Mouse (Mus musculus): ENCODE measurements around the gene Rubcnl. TPM values are rescaled to one million over a fixed set of nuclear protein-coding genes. Genes with fewer than 3 reads are reported as not detected.

Rubcnl gene
- total and polyA plus RNA-seq, 3 experiments: 0.05 TPM; not detected in 2

- no peak overlapping the region for H3K4me3 ChIP-seq (ENCODE audit: low read depth, low read length)
- H3K9me3 ChIP-seq (replicated peaks): no peaks in the 10 kb centered on the region
- no peak for ATAC-seq (ENCODE audit: extremely low read depth, insufficient number of reproducible peaks, low FRiP score, poor library complexity, severe bottlenecking)
- no peaks in the 10 kb centered on the region for H3K4me1 ChIP-seq (ENCODE audit: insufficient read depth, low read depth, low read length)
- no peaks in the 10 kb centered on the region for H3K27me3 ChIP-seq (ENCODE audit: insufficient read depth, low read length)
- H3K36me3 ChIP-seq (replicated peaks): no peaks in the 10 kb centered on the region
- no peak for DNase-seq (ENCODE audit: low spot score)
- TF ChIP-seq TAL1 (conservative IDR thresholded peaks at IDR 0.05; ENCODE audit: low read depth, low read length) (no peak), POLR2AphosphoS5 (IDR thresholded peaks at IDR 0.05; ENCODE audit: insufficient replicate concordance, low read depth, low read length) (no peak), GATA2 (IDR thresholded peaks at IDR 0.05; ENCODE audit: borderline replicate concordance, low read depth, low read length) (no peak), CTCF (IDR thresholded peaks at IDR 0.05; ENCODE audit: low read depth, low read length) (no peak), GATA1 (IDR thresholded peaks at IDR 0.05; ENCODE audit: borderline replicate concordance, low read length) (no peak)
Observed at GRCm38 (mm10) chr14:75034240-75034639, 18.4 kb downstream of the Rubcnl start.

- H3K36me3 ChIP-seq (replicated peaks): no peaks in the 10 kb centered on the region
- ATAC-seq (ENCODE audit: extremely low read depth, insufficient number of reproducible peaks, low FRiP score, poor library complexity, severe bottlenecking) (no peak), DNase-seq (ENCODE audit: low spot score) (no peak)
Observed at GRCm38 (mm10) chr14:75035431-75035830, 19.6 kb downstream of the Rubcnl start.

GRCm38 (mm10) chr14:75045184-75045583, 29.4 kb downstream of the Rubcnl start:
- TF ChIP-seq POLR2AphosphoS5 (IDR thresholded peaks at IDR 0.05; ENCODE audit: insufficient replicate concordance, low read depth, low read length) (no peak), GATA1 (IDR thresholded peaks at IDR 0.05; ENCODE audit: borderline replicate concordance, low read length) (no peak), TAL1 (conservative IDR thresholded peaks at IDR 0.05; ENCODE audit: low read depth, low read length) (no peak), CTCF (IDR thresholded peaks at IDR 0.05; ENCODE audit: low read depth, low read length) (no peak)
- ATAC-seq (ENCODE audit: extremely low read depth, insufficient number of reproducible peaks, low FRiP score, poor library complexity, severe bottlenecking) (no peak), DNase-seq (ENCODE audit: low spot score) (no peak)
- Histone ChIP-seq H3K27me3 (ENCODE audit: insufficient read depth, low read length) (no peaks in the 10 kb centered on the region), H3K4me3 (ENCODE audit: low read depth, low read length) (no peak overlapping the region), H3K4me1 (ENCODE audit: insufficient read depth, low read depth, low read length) (no peaks in the 10 kb centered on the region), H3K36me3 (replicated peaks) (no peaks in the 10 kb centered on the region), H3K9me3 (replicated peaks) (no peaks in the 10 kb centered on the region)

More at GRCm38 (mm10) chr14:75035431-75035830, 19.6 kb downstream of the Rubcnl start:
- Histone ChIP-seq H3K4me1 (ENCODE audit: insufficient read depth, low read depth, low read length) (no peaks in the 10 kb centered on the region), H3K27me3 (ENCODE audit: insufficient read depth, low read length) (no peaks in the 10 kb centered on the region), H3K4me3 (ENCODE audit: low read depth, low read length) (no peak overlapping the region), H3K9me3 (replicated peaks) (no peaks in the 10 kb centered on the region)
- no peak for TF ChIP-seq TAL1 (conservative IDR thresholded peaks at IDR 0.05; ENCODE audit: low read depth, low read length)
- no peak for TF ChIP-seq CTCF (IDR thresholded peaks at IDR 0.05; ENCODE audit: low read depth, low read length)
- no peak for TF ChIP-seq GATA1 (IDR thresholded peaks at IDR 0.05; ENCODE audit: borderline replicate concordance, low read length)
- no peak for TF ChIP-seq GATA2 (IDR thresholded peaks at IDR 0.05; ENCODE audit: borderline replicate concordance, low read depth, low read length)
- TF ChIP-seq POLR2AphosphoS5 (IDR thresholded peaks at IDR 0.05; ENCODE audit: insufficient replicate concordance, low read depth, low read length): no peak

GRCm38 (mm10) chr14:75052451-75052850, 36.6 kb downstream of the Rubcnl start:
- no peaks in the 10 kb centered on the region for H3K9me3 ChIP-seq (replicated peaks)
- DNase-seq (ENCODE audit: low spot score) (no peak), ATAC-seq (ENCODE audit: extremely low read depth, insufficient number of reproducible peaks, low FRiP score, poor library complexity, severe bottlenecking) (no peak)

GRCm38 (mm10) chr14:75054455-75055343, 38.9 kb downstream of the Rubcnl start:
- DNase-seq (ENCODE audit: low spot score) (no peak), ATAC-seq (ENCODE audit: extremely low read depth, insufficient number of reproducible peaks, low FRiP score, poor library complexity, severe bottlenecking) (no peak)
- H3K27me3 ChIP-seq (ENCODE audit: insufficient read depth, low read length): no peaks in the 10 kb centered on the region
- no peaks in the 10 kb centered on the region for H3K9me3 ChIP-seq (replicated peaks)
- H3K4me1 ChIP-seq (ENCODE audit: insufficient read depth, low read depth, low read length): no peaks in the 10 kb centered on the region
- no peak overlapping the region for H3K4me3 ChIP-seq (ENCODE audit: low read depth, low read length)
- TF ChIP-seq TAL1 (conservative IDR thresholded peaks at IDR 0.05; ENCODE audit: low read depth, low read length) (no peak), CTCF (IDR thresholded peaks at IDR 0.05; ENCODE audit: low read depth, low read length) (no peak), GATA2 (IDR thresholded peaks at IDR 0.05; ENCODE audit: borderline replicate concordance, low read depth, low read length) (no peak), POLR2AphosphoS5 (IDR thresholded peaks at IDR 0.05; ENCODE audit: insufficient replicate concordance, low read depth, low read length) (no peak), GATA1 (IDR thresholded peaks at IDR 0.05; ENCODE audit: borderline replicate concordance, low read length) (no peak)
- no peaks in the 10 kb centered on the region for H3K36me3 ChIP-seq (replicated peaks)

More at GRCm38 (mm10) chr14:75052451-75052850, 36.6 kb downstream of the Rubcnl start:
- TF ChIP-seq GATA2 (IDR thresholded peaks at IDR 0.05; ENCODE audit: borderline replicate concordance, low read depth, low read length): no peak
- TF ChIP-seq CTCF (IDR thresholded peaks at IDR 0.05; ENCODE audit: low read depth, low read length): no peak
- TF ChIP-seq TAL1 (conservative IDR thresholded peaks at IDR 0.05; ENCODE audit: low read depth, low read length): no peak
- no peak for TF ChIP-seq GATA1 (IDR thresholded peaks at IDR 0.05; ENCODE audit: borderline replicate concordance, low read length)
- TF ChIP-seq POLR2AphosphoS5 (IDR thresholded peaks at IDR 0.05; ENCODE audit: insufficient replicate concordance, low read depth, low read length): no peak
- Histone ChIP-seq H3K4me3 (ENCODE audit: low read depth, low read length) (no peak overlapping the region), H3K27me3 (ENCODE audit: insufficient read depth, low read length) (no peaks in the 10 kb centered on the region), H3K36me3 (replicated peaks) (no peaks in the 10 kb centered on the region), H3K4me1 (ENCODE audit: insufficient read depth, low read depth, low read length) (no peaks in the 10 kb centered on the region)

GRCm38 (mm10) chr14:75056861-75057431, 41.1 kb downstream of the Rubcnl start:
- H3K9me3 ChIP-seq (replicated peaks): no peaks in the 10 kb centered on the region
- H3K4me3 ChIP-seq (ENCODE audit: low read depth, low read length): no peak overlapping the region
- no peak for DNase-seq (ENCODE audit: low spot score)
- no peak for TF ChIP-seq GATA1 (IDR thresholded peaks at IDR 0.05; ENCODE audit: borderline replicate concordance, low read length)
- no peak for TF ChIP-seq POLR2AphosphoS5 (IDR thresholded peaks at IDR 0.05; ENCODE audit: insufficient replicate concordance, low read depth, low read length)
- no peak for TF ChIP-seq CTCF (IDR thresholded peaks at IDR 0.05; ENCODE audit: low read depth, low read length)
- no peak for TF ChIP-seq TAL1 (conservative IDR thresholded peaks at IDR 0.05; ENCODE audit: low read depth, low read length)
- TF ChIP-seq GATA2 (IDR thresholded peaks at IDR 0.05; ENCODE audit: borderline replicate concordance, low read depth, low read length): no peak
- H3K36me3 ChIP-seq (replicated peaks): no peaks in the 10 kb centered on the region
- peaks cover 3% of the 10 kb centered on the region; the same call in 1 of the 2 replicates for H3K27me3 ChIP-seq (ENCODE audit: insufficient read depth, low read length)
- H3K4me1 ChIP-seq (ENCODE audit: insufficient read depth, low read depth, low read length): no peaks in the 10 kb centered on the region
- ATAC-seq (ENCODE audit: extremely low read depth, insufficient number of reproducible peaks, low FRiP score, poor library complexity, severe bottlenecking): no peak
